Mouse (Mus musculus) liver, postnatal 0 days (tissue): ENCODE measurements at regions not wholly inside any gene's neighbourhood (a gene's known extent, or its start where the extent isn't known, plus 50 kb on each side); places are given as distances from the start of the nearest gene placed in this dataset.

Experiments used
- ATAC-seq: fragments of 200-750 bp; cut with Nextera tagmentation; 2 replicates; pipeline ENCODE4 v1.8.0; 2017; ENCODE audit warnings: mild to moderate bottlenecking, moderate library complexity
- DNase-seq: peaks from one replicate; pipeline ENCODE4 v3.0.0-alpha.2; 2016
- H3K27ac ChIP-seq: fragments of 300-500 bp; sonication (generic); 2 replicates; pipeline ENCODE4 v1.5.1; 2014; ENCODE audit warnings: antibody characterized with exemption, moderate library complexity, mild to moderate bottlenecking, low read depth
- H3K27me3 ChIP-seq: fragments of 300-500 bp; sonication (generic); 2 replicates; pipeline ENCODE4 v1.6.1; 2014; ENCODE audit warnings: low read length, control low read depth, mixed read lengths; ENCODE audit not compliant: insufficient read depth
- H3K36me3 ChIP-seq: fragments of 300-500 bp; sonication (generic); replicated peaks from 2 replicates; pipeline ENCODE4 v1.6.1; 2014; ENCODE audit warnings: mild to moderate bottlenecking, control low read depth, low read length, moderate library complexity, mixed read lengths; ENCODE audit not compliant: insufficient read depth
- H3K4me1 ChIP-seq: fragments of 300-500 bp; sonication (generic); 2 replicates; pipeline ENCODE4 v1.6.1; 2014; ENCODE audit warnings: antibody characterized with exemption, mild to moderate bottlenecking, control low read depth; ENCODE audit not compliant: insufficient read depth
- H3K4me2 ChIP-seq: fragments of 300-500 bp; sonication (generic); 2 replicates; pipeline ENCODE4 v1.6.1; 2014; ENCODE audit warnings: low read depth, mild to moderate bottlenecking, low read length, moderate library complexity, mixed read lengths
- H3K4me3 ChIP-seq: fragments of 300-500 bp; sonication (generic); 2 replicates; pipeline ENCODE4 v1.5.1; 2014; ENCODE audit warnings: low read depth, low read length
- H3K9ac ChIP-seq: fragments of 300-500 bp; sonication (generic); replicated peaks from 2 replicates; pipeline ENCODE4 v1.6.1; 2014; ENCODE audit warnings: mild to moderate bottlenecking, moderate library complexity
- H3K9me3 ChIP-seq: fragments of 300-500 bp; sonication (generic); 2 replicates; pipeline ENCODE4 v1.6.1; 2016; ENCODE audit warnings: mild to moderate bottlenecking, control low read depth, low read length, mixed read lengths
- CTCF ChIP-seq: sonication (generic); IDR thresholded peaks from 2 replicates; pipeline ENCODE4 v1.5.1; 2016; ENCODE audit warnings: antibody characterized with exemption, low read depth
- EP300 ChIP-seq: IDR thresholded peaks from 2 replicates; pipeline ENCODE4 v1.6.1; 2016; ENCODE audit warnings: antibody characterized with exemption, low read depth, mild to moderate bottlenecking
- WGBS: fragments of 180-500 bp; shearing (Covaris S2); extraction: QIAGEN DNeasy Blood & Tissue Kit; methylation state at CpG from one replicate; pipeline ENCODE4 v1.1.7; 2014; ENCODE audit not compliant: insufficient replicate concordance; 5-methylcytosine and 5-hydroxymethylcytosine counted together

GRCm38 (mm10) chr1:52298336-52298735, 65.3 kb upstream of the Gls start:
- no peak for ATAC-seq
- 33% methylated on average over 5 of the region's 5 CpGs for WGBS
- H3K27ac ChIP-seq: no peak overlapping the region

GRCm38 (mm10) chr1:52296178-52296577, 63.1 kb upstream of the Gls start:
- WGBS: 56% methylated on average over 2 of the region's 2 CpGs
- H3K4me2 ChIP-seq: no peak overlapping the region
- no peaks in the 10 kb centered on the region for H3K4me1 ChIP-seq
- H3K4me3 ChIP-seq: no peak overlapping the region
- no peaks in the 10 kb centered on the region for H3K27me3 ChIP-seq
- H3K9ac ChIP-seq: no peak overlapping the region
- no peaks in the 10 kb centered on the region for H3K36me3 ChIP-seq
- ATAC-seq (no peak), DNase-seq (no peak)
- TF ChIP-seq CTCF (no peak), EP300 (no peak)
- no peak overlapping the region for H3K27ac ChIP-seq
- H3K9me3 ChIP-seq: no peaks in the 10 kb centered on the region

More at GRCm38 (mm10) chr1:52298336-52298735, 65.3 kb upstream of the Gls start:
- no peak overlapping the region for H3K4me2 ChIP-seq
- no peaks in the 10 kb centered on the region for H3K9me3 ChIP-seq
- no peak overlapping the region for H3K9ac ChIP-seq
- no peaks in the 10 kb centered on the region for H3K4me1 ChIP-seq
- no peak for DNase-seq
- no peak overlapping the region for H3K4me3 ChIP-seq
- H3K27me3 ChIP-seq: no peaks in the 10 kb centered on the region
- no peaks in the 10 kb centered on the region for H3K36me3 ChIP-seq
- TF ChIP-seq EP300 (no peak), CTCF (no peak)

- Histone ChIP-seq H3K27ac (no peak overlapping the region), H3K27me3 (no peaks in the 10 kb centered on the region), H3K4me2 (no peak overlapping the region), H3K9me3 (no peaks in the 10 kb centered on the region), H3K9ac (no peak overlapping the region), H3K4me1 (no peaks in the 10 kb centered on the region), H3K4me3 (no peak overlapping the region), H3K36me3 (no peaks in the 10 kb centered on the region)
- no peak for TF ChIP-seq CTCF
- no peak for TF ChIP-seq EP300
- DNase-seq: no peak
- 39% methylated on average over 2 of the region's 2 CpGs for WGBS
- ATAC-seq: no peak
These were observed 61.5 kb upstream of the Gls start for GRCm38 (mm10) chr1:52294521-52294920.

GRCm38 (mm10) chr1:52293393-52294099, 60.5 kb upstream of the Gls start:
- H3K27me3 ChIP-seq: no peaks in the 10 kb centered on the region
- H3K4me1 ChIP-seq: no peaks in the 10 kb centered on the region
- TF ChIP-seq CTCF (no peak), EP300 (no peak)
- no peak for DNase-seq
- H3K4me2 ChIP-seq: no peak overlapping the region
- WGBS: 75% methylated on average over 5 of the region's 5 CpGs
- no peak overlapping the region for H3K27ac ChIP-seq
- no peak for ATAC-seq
- no peaks in the 10 kb centered on the region for H3K9me3 ChIP-seq
- H3K4me3 ChIP-seq: no peak overlapping the region
- no peak overlapping the region for H3K9ac ChIP-seq
- no peaks in the 10 kb centered on the region for H3K36me3 ChIP-seq
